Mouse (Mus musculus): ENCODE results near the gene Gm26965.
"Not testable (repeated sequence)": the region's sequence is repeated elsewhere in the genome, so short reads cannot be mapped to it uniquely, and the experiment has no call there.

Gm26965 gene

GRCm38 (mm10) chr13:67463506-67464185 lies 62.3 kb downstream of the Gm26965 start:
- H3K36me3 ChIP-seq (ENCODE audit: control insufficient read depth, insufficient read depth, low read length, poor library complexity, severe bottlenecking); H3K27me3 ChIP-seq (ENCODE audit: control insufficient read depth, insufficient read depth, low read length, poor library complexity, severe bottlenecking): not testable (repeated sequence)
- peak; percentile 65 for DNase-seq (ENCODE audit: low read depth, low spot score)

DNA sequence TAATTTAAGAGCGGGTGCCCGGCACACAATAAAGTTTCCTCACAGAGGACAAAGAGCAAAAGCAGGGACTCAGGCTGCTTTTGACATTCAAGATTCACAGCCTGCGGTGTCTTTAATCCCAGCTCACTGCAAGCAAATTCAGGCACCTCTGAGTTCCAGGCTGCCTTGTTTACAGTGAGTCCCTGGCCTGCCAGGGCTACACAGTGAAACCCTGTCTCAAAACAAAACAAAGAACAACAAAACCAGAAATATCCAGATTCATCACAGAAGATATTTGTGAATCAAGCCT lies 74.0 kb downstream of the Gm26965 start:
- H3K36me3 ChIP-seq (ENCODE audit: control insufficient read depth, insufficient read depth, low read length, poor library complexity, severe bottlenecking) = no peaks in the 10 kb centered on the region
- DNase-seq (ENCODE audit: low read depth, low spot score) = no peak
- no peaks in the 10 kb centered on the region for H3K27me3 ChIP-seq (ENCODE audit: control insufficient read depth, insufficient read depth, low read length, poor library complexity, severe bottlenecking)

GRCm38 (mm10) chr13:67451172-67452020 lies 74.6 kb downstream of the Gm26965 start, which contains the start of gene Zfp874a:
Gene Zfp874a (minus strand): TSS chr13:67451624.
- Histone ChIP-seq H3K27me3 (ENCODE audit: control insufficient read depth, insufficient read depth, low read length, poor library complexity, severe bottlenecking) (no peaks in the 10 kb centered on the region), H3K36me3 (ENCODE audit: control insufficient read depth, insufficient read depth, low read length, poor library complexity, severe bottlenecking) (no peaks in the 10 kb centered on the region)
- peak; percentile 89 for DNase-seq (ENCODE audit: low read depth, low spot score)
